Mouse (Mus musculus): Measurements from ENCODE around the gene Ceacam18.
"Not testable (repeated sequence)": the region's sequence is repeated elsewhere in the genome, so short reads cannot be mapped to it uniquely, and the experiment has no call there.

- not testable (repeated sequence) for TF ChIP-seq CTCF, EP300 (IDR thresholded peaks at IDR 0.05; ENCODE audit: low read depth)
Observed at GRCm38 (mm10) chr7:43667221-43667620, 32.7 kb downstream of the Ceacam18 start.
